Mouse (Mus musculus): ENCODE measurements around the gene Acyp2. TPM values are rescaled to one million over a fixed set of nuclear protein-coding genes. Genes with fewer than 3 reads are reported as not detected.
"Not testable (repeated sequence)": the region's sequence is repeated elsewhere in the genome, so short reads cannot be mapped to it uniquely, and the experiment has no call there.

Gene Acyp2
- polyA plus RNA-seq, 1 experiment from 2014 or later, result 22.2 TPM

- Histone ChIP-seq H3K27me3 (ENCODE audit: control insufficient read depth, insufficient read depth, low read length) (no peaks in the 10 kb centered on the region), H3K4me3 (ENCODE audit: low read length) (no peak overlapping the region), H3K9ac (ENCODE audit: low read depth, low read length) (no peak overlapping the region), H3K27ac (ENCODE audit: low read depth, low read length) (no peak overlapping the region), H3K4me2 (replicated peaks; ENCODE audit: low read depth, low read length) (no peak overlapping the region), H3K4me1 (ENCODE audit: control insufficient read depth, insufficient read depth, low read length) (no peaks in the 10 kb centered on the region), H3K36me3 (ENCODE audit: control insufficient read depth, insufficient read depth, low read length) (no peaks in the 10 kb centered on the region), H3K9me3 (ENCODE audit: control insufficient read depth, low read length) (no peaks in the 10 kb centered on the region)
- ATAC-seq (ENCODE audit: low FRiP score, low TSS enrichment), result no peak
- 88% methylated on average over 1 of the region's 1 CpGs for WGBS
Measured at GRCm38 (mm10) chr11:30635674-30636073, 13.7 kb downstream of the Acyp2 start.

- Histone ChIP-seq H3K9ac (ENCODE audit: low read depth, low read length) (no peak overlapping the region), H3K4me3 (ENCODE audit: low read length) (no peak overlapping the region), H3K36me3 (ENCODE audit: control insufficient read depth, insufficient read depth, low read length) (no peaks in the 10 kb centered on the region), H3K4me2 (replicated peaks; ENCODE audit: low read depth, low read length) (no peak overlapping the region), H3K9me3 (ENCODE audit: control insufficient read depth, low read length) (no peaks in the 10 kb centered on the region), H3K27ac (ENCODE audit: low read depth, low read length) (no peak overlapping the region), H3K27me3 (ENCODE audit: control insufficient read depth, insufficient read depth, low read length) (no peaks in the 10 kb centered on the region), H3K4me1 (ENCODE audit: control insufficient read depth, insufficient read depth, low read length) (no peaks in the 10 kb centered on the region)
- 87% methylated on average over 6 of the region's 6 CpGs for WGBS
- ATAC-seq (ENCODE audit: low FRiP score, low TSS enrichment), result no peak
Measured at GRCm38 (mm10) chr11:30630514-30630913, 18.9 kb downstream of the Acyp2 start.

DNA sequence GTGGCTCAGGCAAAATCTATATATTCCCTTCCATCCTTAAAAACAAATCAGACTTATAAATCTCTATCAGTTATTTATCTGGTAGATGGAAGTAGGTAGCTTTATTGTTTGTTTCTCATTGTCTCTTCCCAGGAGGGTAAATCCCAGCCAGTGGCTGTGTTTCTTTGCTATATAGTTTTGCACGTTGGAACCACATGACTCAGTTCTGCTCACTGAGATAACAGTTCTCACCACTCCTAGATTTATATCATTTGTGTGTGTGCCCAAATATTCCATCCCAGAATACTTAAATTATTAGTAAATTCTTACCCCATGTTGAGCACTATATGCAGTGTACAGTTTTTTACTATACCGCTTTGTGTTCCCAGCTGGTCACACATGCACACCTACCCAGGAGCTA is 26.2 kb downstream of the Acyp2 start:
- H3K9ac ChIP-seq (ENCODE audit: low read depth, low read length), result no peak overlapping the region
- no peaks in the 10 kb centered on the region for H3K36me3 ChIP-seq (ENCODE audit: control insufficient read depth, insufficient read depth, low read length)
- no peak overlapping the region for H3K4me2 ChIP-seq (replicated peaks; ENCODE audit: low read depth, low read length)
- H3K4me1 ChIP-seq (ENCODE audit: control insufficient read depth, insufficient read depth, low read length), result no peaks in the 10 kb centered on the region
- no peaks in the 10 kb centered on the region for H3K27me3 ChIP-seq (ENCODE audit: control insufficient read depth, insufficient read depth, low read length)
- no peak overlapping the region for H3K27ac ChIP-seq (ENCODE audit: low read depth, low read length)
- 81% methylated on average over 2 of the region's 2 CpGs for WGBS
- H3K9me3 ChIP-seq (ENCODE audit: control insufficient read depth, low read length), result no peaks in the 10 kb centered on the region
- ATAC-seq (ENCODE audit: low FRiP score, low TSS enrichment), result no peak
- no peak overlapping the region for H3K4me3 ChIP-seq (ENCODE audit: low read length)

DNA sequence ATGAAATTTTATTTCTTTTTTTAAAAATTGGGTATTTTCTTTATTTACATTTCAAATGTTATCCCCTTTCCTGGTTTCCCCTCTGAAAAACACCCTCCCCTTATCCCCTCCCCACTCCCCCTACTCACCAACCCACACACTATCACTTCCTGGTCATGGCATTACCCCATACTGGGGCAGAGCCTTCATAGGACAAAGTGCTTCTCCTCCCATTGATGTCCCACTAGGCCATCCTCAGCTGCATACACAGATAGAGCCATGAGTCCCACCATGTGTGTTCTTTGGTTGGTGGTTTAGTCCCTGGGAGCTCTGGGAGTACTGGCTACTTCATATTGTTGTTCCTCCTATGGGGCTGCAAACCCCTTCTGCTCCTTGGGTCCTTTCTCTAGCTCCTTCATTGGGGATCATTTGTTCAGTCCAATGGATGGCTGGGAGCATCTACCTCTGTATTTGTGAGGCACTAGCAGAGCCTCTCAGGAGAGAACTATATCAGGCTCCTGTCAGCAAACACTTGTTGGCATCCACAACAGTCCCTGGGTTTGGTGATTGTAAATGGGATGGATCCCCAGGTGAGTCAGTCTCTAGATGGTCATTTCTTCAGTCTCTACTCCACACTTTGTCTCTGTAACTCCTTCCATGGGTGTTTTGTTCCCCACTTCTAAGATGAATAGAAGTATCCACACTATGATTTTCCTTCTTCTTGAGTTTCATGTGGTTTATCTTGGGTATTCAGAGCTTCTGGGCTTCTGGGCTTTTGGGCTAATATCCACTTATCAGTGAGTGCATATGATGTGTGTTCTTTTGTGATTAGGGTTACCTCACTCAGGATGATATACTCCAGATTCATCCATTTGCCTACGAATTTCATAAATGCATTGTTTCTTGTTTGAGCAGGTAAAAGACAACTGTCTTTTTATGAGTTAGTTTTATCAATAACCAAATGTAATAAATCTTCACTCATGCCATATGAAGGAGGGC is 27.7 kb downstream of the Acyp2 start:
- not testable (repeated sequence) for H3K36me3 ChIP-seq (ENCODE audit: control insufficient read depth, insufficient read depth, low read length); H3K4me3 ChIP-seq (ENCODE audit: low read length); H3K9me3 ChIP-seq (ENCODE audit: control insufficient read depth, low read length); H3K27me3 ChIP-seq (ENCODE audit: control insufficient read depth, insufficient read depth, low read length); H3K27ac ChIP-seq (ENCODE audit: low read depth, low read length); H3K4me2 ChIP-seq (replicated peaks; ENCODE audit: low read depth, low read length); H3K4me1 ChIP-seq (ENCODE audit: control insufficient read depth, insufficient read depth, low read length); H3K9ac ChIP-seq (ENCODE audit: low read depth, low read length); ATAC-seq (ENCODE audit: low FRiP score, low TSS enrichment)
- 79% methylated on average over 1 of the region's 1 CpGs for WGBS

DNA sequence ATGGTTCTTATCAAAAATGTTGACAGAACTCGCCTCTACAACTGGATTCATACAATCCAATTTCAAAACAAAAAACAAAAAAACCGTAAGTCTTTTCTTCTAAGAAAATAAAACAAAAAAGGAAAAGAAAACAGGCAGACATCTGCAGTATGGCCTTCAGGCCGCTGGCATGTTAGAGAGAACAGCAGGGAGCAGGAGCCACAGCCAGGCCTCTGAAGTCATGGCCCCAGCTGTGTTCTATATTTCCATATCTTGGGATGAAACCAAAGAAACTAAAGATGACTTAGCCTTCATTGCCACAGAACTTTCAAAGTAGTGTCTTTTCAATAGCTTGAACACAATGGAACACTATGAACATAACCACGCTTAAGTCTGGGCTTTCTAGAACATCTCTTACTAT is 31.2 kb downstream of the Acyp2 start:
- Histone ChIP-seq H3K27ac (ENCODE audit: low read depth, low read length) (no peak overlapping the region; the same call in 1 of the 2 replicates), H3K4me3 (ENCODE audit: low read length) (no peak overlapping the region), H3K9me3 (ENCODE audit: control insufficient read depth, low read length) (no peaks in the 10 kb centered on the region), H3K27me3 (ENCODE audit: control insufficient read depth, insufficient read depth, low read length) (no peaks in the 10 kb centered on the region), H3K4me1 (ENCODE audit: control insufficient read depth, insufficient read depth, low read length) (0 out of 2 replicates have a peak, but pooled peaks cover 3% of the 10 kb centered on the region), H3K4me2 (replicated peaks; ENCODE audit: low read depth, low read length) (no peak overlapping the region), H3K9ac (ENCODE audit: low read depth, low read length) (no peak overlapping the region), H3K36me3 (ENCODE audit: control insufficient read depth, insufficient read depth, low read length) (no peaks in the 10 kb centered on the region)
- WGBS, result 65% methylated on average over 4 of the region's 4 CpGs
- no peak; the same call in 1 of the 2 replicates for ATAC-seq (ENCODE audit: low FRiP score, low TSS enrichment)

GRCm38 (mm10) chr11:30617571-30618097 is 31.8 kb downstream of the Acyp2 start:
- H3K9me3 ChIP-seq (ENCODE audit: control insufficient read depth, low read length), result no peaks in the 10 kb centered on the region
- H3K36me3 ChIP-seq (ENCODE audit: control insufficient read depth, insufficient read depth, low read length), result no peaks in the 10 kb centered on the region
- no peak overlapping the region for H3K4me3 ChIP-seq (ENCODE audit: low read length)
- no peaks in the 10 kb centered on the region for H3K27me3 ChIP-seq (ENCODE audit: control insufficient read depth, insufficient read depth, low read length)
- no peak for ATAC-seq (ENCODE audit: low FRiP score, low TSS enrichment)
- no peak overlapping the region for H3K27ac ChIP-seq (ENCODE audit: low read depth, low read length)
- H3K4me2 ChIP-seq (replicated peaks; ENCODE audit: low read depth, low read length), result no peak overlapping the region
- H3K4me1 ChIP-seq (ENCODE audit: control insufficient read depth, insufficient read depth, low read length), result 0 out of 2 replicates have a peak, but pooled peaks cover 3% of the 10 kb centered on the region
- WGBS, result 26% methylated on average over 2 of the region's 2 CpGs
- H3K9ac ChIP-seq (ENCODE audit: low read depth, low read length), result no peak overlapping the region

DNA sequence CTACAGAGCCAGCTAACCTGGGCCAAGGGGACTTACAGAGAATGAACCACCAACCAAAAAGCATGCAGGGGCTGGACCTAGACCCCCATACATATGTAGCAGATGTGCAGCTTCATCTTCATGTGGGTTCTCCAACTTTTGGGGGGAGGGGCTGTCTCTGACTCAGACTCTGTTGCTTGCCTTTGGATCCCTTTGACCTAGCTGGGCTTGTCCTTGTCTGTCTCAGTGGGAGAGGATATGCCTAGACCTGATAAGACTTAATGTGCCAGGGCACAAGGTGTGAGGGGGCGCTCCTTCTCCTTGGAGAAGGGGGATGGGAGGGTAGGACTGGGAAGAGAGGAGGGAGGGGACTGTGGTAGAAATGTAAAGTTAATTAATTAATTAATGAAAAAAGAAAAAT is 33.4 kb downstream of the Acyp2 start:
- H3K4me1 ChIP-seq (ENCODE audit: control insufficient read depth, insufficient read depth, low read length), result 0 out of 2 replicates have a peak, but pooled peaks cover 3% of the 10 kb centered on the region
- no peak overlapping the region for H3K4me2 ChIP-seq (replicated peaks; ENCODE audit: low read depth, low read length)
- no peaks in the 10 kb centered on the region for H3K27me3 ChIP-seq (ENCODE audit: control insufficient read depth, insufficient read depth, low read length)
- no peak for ATAC-seq (ENCODE audit: low FRiP score, low TSS enrichment)
- 89% methylated on average over 1 of the region's 1 CpGs for WGBS
- H3K4me3 ChIP-seq (ENCODE audit: low read length), result no peak overlapping the region
- no peaks in the 10 kb centered on the region for H3K36me3 ChIP-seq (ENCODE audit: control insufficient read depth, insufficient read depth, low read length)
- no peaks in the 10 kb centered on the region for H3K9me3 ChIP-seq (ENCODE audit: control insufficient read depth, low read length)
- H3K9ac ChIP-seq (ENCODE audit: low read depth, low read length), result no peak overlapping the region
- H3K27ac ChIP-seq (ENCODE audit: low read depth, low read length), result no peak overlapping the region

GRCm38 (mm10) chr11:30613916-30614546 is 35.4 kb downstream of the Acyp2 start:
- Histone ChIP-seq H3K27ac (ENCODE audit: low read depth, low read length) (no peak overlapping the region), H3K4me1 (ENCODE audit: control insufficient read depth, insufficient read depth, low read length) (0 out of 2 replicates have a peak, but pooled peaks cover 3% of the 10 kb centered on the region), H3K27me3 (ENCODE audit: control insufficient read depth, insufficient read depth, low read length) (no peaks in the 10 kb centered on the region), H3K9me3 (ENCODE audit: control insufficient read depth, low read length) (no peaks in the 10 kb centered on the region), H3K4me2 (replicated peaks; ENCODE audit: low read depth, low read length) (no peak overlapping the region), H3K9ac (ENCODE audit: low read depth, low read length) (no peak overlapping the region), H3K4me3 (ENCODE audit: low read length) (no peak overlapping the region), H3K36me3 (ENCODE audit: control insufficient read depth, insufficient read depth, low read length) (no peaks in the 10 kb centered on the region)
- 84% methylated on average over 1 of the region's 1 CpGs for WGBS
- no peak for ATAC-seq (ENCODE audit: low FRiP score, low TSS enrichment)

GRCm38 (mm10) chr11:30612699-30613098 is 36.7 kb downstream of the Acyp2 start:
- 0 out of 2 replicates have a peak, but pooled peaks cover 3% of the 10 kb centered on the region for H3K4me1 ChIP-seq (ENCODE audit: control insufficient read depth, insufficient read depth, low read length)
- no peak for ATAC-seq (ENCODE audit: low FRiP score, low TSS enrichment)
- H3K27me3 ChIP-seq (ENCODE audit: control insufficient read depth, insufficient read depth, low read length), result no peaks in the 10 kb centered on the region

More at GRCm38 (mm10) chr11:30612699-30613098, 36.7 kb downstream of the Acyp2 start:
- Histone ChIP-seq H3K4me3 (ENCODE audit: low read length) (no peak overlapping the region), H3K9me3 (ENCODE audit: control insufficient read depth, low read length) (no peaks in the 10 kb centered on the region), H3K36me3 (ENCODE audit: control insufficient read depth, insufficient read depth, low read length) (no peaks in the 10 kb centered on the region), H3K27ac (ENCODE audit: low read depth, low read length) (no peak overlapping the region), H3K9ac (ENCODE audit: low read depth, low read length) (no peak overlapping the region), H3K4me2 (replicated peaks; ENCODE audit: low read depth, low read length) (no peak overlapping the region)
